Comparison of ENCODE assay signal across 25 mouse cellular contexts in genomic region chr3:123184281-123184680, GRCm38 (mm10). TPM values are rescaled to one million over a fixed set of nuclear protein-coding genes. Genes with fewer than 3 reads are reported as not detected.
DNase-seq lines count a peak whose midpoint lies in the region; ATAC-seq and TF ChIP-seq lines count a peak whose summit lies in the region.
"Had no signal": no experiment of that assay in that cellular context is flagged by ENCODE, and none has a peak within 500 bp of the region (broad histone marks: within the 10 kb centered on the region; RNA-seq: fewer than 3 reads in every experiment).

No protein-coding gene starts in this region.

- intact Hi-C loops in heart, adult 2 months (cut with DNase I) = no loop called here
- intact Hi-C loops in heart, postnatal 36 days (cut with DNase I) = no loop called here

- 59% methylated on average over 10 of the region's 10 CpGs for WGBS in heart, adult 2 months
- 64% methylated on average over 10 of the region's 10 CpGs for WGBS in lung, embryonic 14.5 days
- WGBS in intestine, embryonic 16.5 days = 72% methylated on average over 10 of the region's 10 CpGs

- TF ChIP-seq POLR2A in heart, adult 2 months (IDR thresholded peaks at IDR 0.05; ENCODE audit: insufficient read depth, low read depth, low read length) = no peak

- no peak overlapping the region for H3K4me2 ChIP-seq in lung, embryonic 14.5 days
- H3K4me2 ChIP-seq in intestine, embryonic 16.5 days (ENCODE audit: low read depth, low read length) = no peak overlapping the region
- H3K4me2 ChIP-seq: forebrain, embryonic 13.5 days; neural tube, embryonic 13.5 days had no signal

- no peak for TF ChIP-seq EP300 in heart, adult 2 months (IDR thresholded peaks at IDR 0.05; ENCODE audit: insufficient read depth, low read depth, low read length)

- no peak for ATAC-seq in lung, embryonic 14.5 days (ENCODE audit: insufficient read depth)
- ATAC-seq in intestine, embryonic 16.5 days = no peak
- ATAC-seq: forebrain, embryonic 13.5 days; hindbrain, embryonic 16.5 days; lung, postnatal 0 days had no signal

- peaks cover 9% of the 10 kb centered on the region for H3K36me3 ChIP-seq in heart, adult 2 months (ENCODE audit: control insufficient read depth, insufficient read depth, low read length)
- H3K36me3 ChIP-seq in lung, embryonic 14.5 days (ENCODE audit: insufficient read depth) = no peaks in the 10 kb centered on the region
- H3K36me3 ChIP-seq in intestine, embryonic 16.5 days (ENCODE audit: control insufficient read depth, insufficient read depth, low read length) = no peaks in the 10 kb centered on the region
- H3K36me3 ChIP-seq: midbrain, embryonic 10.5 days; neural tube, embryonic 13.5 days had no signal

- DNase-seq in heart, adult 2 months = no peak
- DNase-seq in heart, postnatal 36 days = no peak
- DNase-seq in lung, embryonic 14.5 days = peak; percentile 26
- no peak for DNase-seq in lung, postnatal 14 days
- no peak for DNase-seq in natural killer cell, adult 2 months (ENCODE audit: low spot score in 2 of 2)
- no peak for DNase-seq in right cerebral cortex, postnatal 36 days (ENCODE audit: low spot score in 2 of 2)
- DNase-seq: adrenal gland, postnatal 14 days; cerebellum, adult 11 months; cerebellum, adult 9-10 months; cerebellum, postnatal 36 days; gastrocnemius, postnatal 25 days; heart, postnatal 14 days; kidney, adult 11 months; kidney, postnatal 25 days; liver; thymus, adult 2 months; thymus, postnatal 36 days had no signal

- no peaks in the 10 kb centered on the region for H3K27me3 ChIP-seq in heart, adult 2 months (ENCODE audit: control insufficient read depth, insufficient read depth, low read length)
- H3K27me3 ChIP-seq in lung, embryonic 14.5 days (ENCODE audit: insufficient read depth, low read length) = no peaks in the 10 kb centered on the region
- no peaks in the 10 kb centered on the region for H3K27me3 ChIP-seq in intestine, embryonic 16.5 days (replicated peaks; ENCODE audit: control insufficient read depth, insufficient read depth, low read length)
- H3K27me3 ChIP-seq: forebrain, embryonic 13.5 days; neural tube, embryonic 13.5 days had no signal

- no peak overlapping the region for H3K4me3 ChIP-seq in heart, adult 2 months
- H3K4me3 ChIP-seq in lung, embryonic 14.5 days (ENCODE audit: low read depth, low read length) = no peak overlapping the region
- no peak overlapping the region for H3K4me3 ChIP-seq in intestine, embryonic 16.5 days (ENCODE audit: low read length)
- H3K4me3 ChIP-seq: forebrain, embryonic 13.5 days; midbrain, embryonic 10.5 days; myocyte; neural tube, embryonic 13.5 days had no signal

- H3K79me2 ChIP-seq in heart, adult 2 months (replicated peaks; ENCODE audit: control insufficient read depth, insufficient read depth, low read length) = no peaks in the 10 kb centered on the region; the same call in 1 of the 2 replicates

- no peak overlapping the region for H3K9ac ChIP-seq in heart, adult 2 months (ENCODE audit: low read depth, low read length)
- no peak overlapping the region for H3K9ac ChIP-seq in lung, embryonic 14.5 days
- no peak overlapping the region for H3K9ac ChIP-seq in intestine, embryonic 16.5 days (ENCODE audit: low read depth, low read length)
- H3K9ac ChIP-seq: forebrain, embryonic 13.5 days; liver, embryonic 14.5 days; neural tube, embryonic 13.5 days had no signal

- H3K27ac ChIP-seq in heart, adult 2 months = peak overlapping the region; percentile 60
- H3K27ac ChIP-seq in lung, embryonic 14.5 days (ENCODE audit: low read depth) = peak overlapping the region; percentile 66; the same call in 1 of the 2 replicates
- H3K27ac ChIP-seq in intestine, embryonic 16.5 days (ENCODE audit: low read length) = peak overlapping the region; percentile 63; the same call in 1 of the 2 replicates
- H3K27ac ChIP-seq: forebrain, embryonic 13.5 days; liver, embryonic 14.5 days; midbrain, embryonic 10.5 days; neural tube, embryonic 13.5 days had no signal

- peaks cover 4% of the 10 kb centered on the region for H3K4me1 ChIP-seq in heart, adult 2 months (ENCODE audit: control insufficient read depth, insufficient read depth, low read length)
- H3K4me1 ChIP-seq in lung, embryonic 14.5 days (ENCODE audit: insufficient read depth) = peaks cover 12% of the 10 kb centered on the region; the same call in 1 of the 2 replicates
- H3K4me1 ChIP-seq in intestine, embryonic 16.5 days (ENCODE audit: control insufficient read depth, insufficient read depth, low read length) = peaks cover 15% of the 10 kb centered on the region
- H3K4me1 ChIP-seq: forebrain, embryonic 13.5 days; neural tube, embryonic 13.5 days had no signal

- H3K9me3 ChIP-seq in lung, embryonic 14.5 days (ENCODE audit: low read depth, low read length) = no peaks in the 10 kb centered on the region
- H3K9me3 ChIP-seq in intestine, embryonic 16.5 days (ENCODE audit: control insufficient read depth, low read length) = no peaks in the 10 kb centered on the region
- H3K9me3 ChIP-seq: forebrain, embryonic 13.5 days; midbrain, embryonic 10.5 days; neural tube, embryonic 13.5 days had no signal

- no peak for TF ChIP-seq CTCF in heart, adult 2 months (IDR thresholded peaks at IDR 0.05)
- no peak for TF ChIP-seq CTCF in lung, embryonic 14.5 days (IDR thresholded peaks at IDR 0.05; ENCODE audit: low read depth)

RNA-seq across cellular contexts. Expression of gene Synpo2, which starts 51.7 kb away (rescaled TPM):
- 10 to 100 TPM; 85.8 to 97.5 TPM for total RNA-seq in heart, adult 2 months (2021)
- polyA plus RNA-seq in heart, adult 2 months (2012; rRNA removed) = 19.3 and 27.6 TPM in 2 replicates
- 10 to 100 TPM; 78.2 to 80.5 TPM for total RNA-seq in heart, postnatal 36 days (2021)
- polyA plus RNA-seq in lung, embryonic 14.5 days (2014; fragmentation: Nextera tagmentation; extraction: Ambion mirVana) = 13.2 TPM in 2 replicates
- polyA plus RNA-seq in intestine, embryonic 16.5 days (2015; fragmentation: Nextera tagmentation; extraction: Ambion mirVana) = 27.8 and 29.5 TPM in 2 replicates
